Mouse (Mus musculus): Measurements from ENCODE around the gene Glp2r. TPM values are rescaled to one million over a fixed set of nuclear protein-coding genes. Genes with fewer than 3 reads are reported as not detected.

The Glp2r gene
- polyA plus RNA-seq, 1 experiment from 2014 or later: not detected

DNA sequence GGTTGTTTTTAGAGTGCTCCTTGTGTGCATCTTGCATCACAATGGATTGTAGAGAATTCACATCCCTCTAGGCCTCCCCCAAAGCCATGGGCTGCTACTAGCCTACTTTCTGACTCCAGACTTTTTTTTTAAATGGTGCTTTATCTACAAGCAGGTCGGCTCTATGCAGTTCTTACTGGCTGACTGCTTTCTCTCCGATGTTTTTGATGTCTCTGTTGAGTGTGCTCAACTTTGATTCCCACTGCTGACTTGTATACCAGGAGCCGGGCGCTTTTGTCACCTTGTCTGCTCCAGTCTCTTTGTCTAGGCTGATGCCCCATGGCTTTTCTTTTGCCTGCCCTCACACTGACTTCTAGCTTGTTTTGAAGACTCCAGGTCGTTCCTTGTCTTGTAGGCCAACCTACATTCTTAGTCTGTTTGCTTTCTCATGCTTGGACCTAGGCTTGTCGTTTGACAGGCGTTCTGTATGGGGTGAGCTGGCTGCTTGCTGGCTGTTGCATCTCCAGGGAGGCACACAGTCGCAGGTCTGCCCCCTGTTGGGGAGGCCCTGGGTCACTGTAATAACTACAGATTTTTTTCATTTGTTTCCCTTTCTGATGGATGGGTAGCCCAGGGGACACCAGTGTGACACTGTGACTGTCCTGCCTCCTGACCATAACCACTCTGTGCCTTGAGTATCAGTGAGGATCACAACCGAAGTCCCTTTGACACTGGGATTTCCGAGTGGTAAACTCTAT lies 120.8 kb downstream of the Glp2r start:
- in situ Hi-C loops (cut with MboI; ENCODE audit: low pct_unique_long_range_greater_than_20kb): loop anchor here (5.0 to 25.0 kb wide), 3 partner anchors 275 to 538 kb away; no protein-coding TSS in a partner anchor
- ChIA-PET CTCF (interaction anchor here (1.0 kb wide), 1 partner anchor 222 kb away, joined by 3 read pairs; no protein-coding TSS in a partner anchor), POLR2A (no interaction called here)
- no peak for TF ChIP-seq CTCF (IDR thresholded peaks at IDR 0.05)
- no peak for ATAC-seq
- H3K27me3 ChIP-seq: peaks cover 20% of the 10 kb centered on the region
- DNase-seq (ENCODE audit: low read depth, low spot score): no peak

DNA sequence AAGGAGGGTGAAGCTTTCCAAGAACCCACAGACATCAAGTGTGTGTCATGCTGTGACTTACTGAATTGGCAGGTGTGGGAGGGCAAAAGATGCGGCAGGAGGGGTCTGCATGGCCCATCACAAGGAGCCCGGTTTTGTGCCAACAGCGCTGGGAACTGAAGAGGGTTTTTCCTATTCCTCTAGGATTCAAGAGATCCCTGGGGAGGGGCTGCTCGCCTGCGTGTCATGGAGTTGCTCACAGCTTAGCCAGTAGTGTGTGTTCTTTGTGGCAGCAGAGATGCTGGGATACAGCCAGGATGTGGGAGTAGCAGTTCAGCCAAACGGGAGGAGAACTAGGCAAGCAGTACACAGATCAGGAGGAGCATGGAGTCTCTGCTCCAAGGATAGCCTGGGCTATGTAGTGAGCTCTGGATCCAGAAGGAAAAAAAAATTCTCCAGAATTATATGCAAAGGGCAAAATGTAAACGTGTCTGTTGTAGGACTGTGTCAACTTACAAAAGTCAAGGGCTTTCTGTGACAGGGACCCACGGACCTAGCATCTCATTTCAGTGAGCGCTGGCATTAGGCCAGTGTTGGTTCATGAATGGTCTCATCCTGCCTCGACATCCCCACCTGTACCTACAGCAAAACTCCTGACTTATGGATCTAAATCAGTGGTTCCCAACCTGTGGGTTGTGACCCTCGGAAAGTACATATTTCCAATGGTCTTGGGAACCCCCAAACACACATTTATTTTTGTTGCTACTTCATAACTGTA lies 122.1 kb downstream of the Glp2r start:
- no peak for TF ChIP-seq CTCF (IDR thresholded peaks at IDR 0.05)
- peaks cover 13% of the 10 kb centered on the region for H3K27me3 ChIP-seq
- DNase-seq (ENCODE audit: low read depth, low spot score) (no peak), ATAC-seq (no peak)
- in situ Hi-C loops (cut with MboI; ENCODE audit: low pct_unique_long_range_greater_than_20kb): loop anchor here (5.0 to 10.0 kb wide), 2 partner anchors 274 to 537 kb away; no protein-coding TSS in a partner anchor
- POLR2A ChIA-PET: no interaction called here
- CTCF ChIA-PET: no interaction called here

GRCm38 (mm10) chr11:67647745-67648144 lies 123.2 kb downstream of the Glp2r start:
- DNase-seq (ENCODE audit: low read depth, low spot score) (no peak), ATAC-seq (peak; percentile 60)
- peak; percentile 88 for TF ChIP-seq CTCF (IDR thresholded peaks at IDR 0.05)
- peaks cover 12% of the 10 kb centered on the region for H3K27me3 ChIP-seq
- CTCF ChIA-PET: no interaction called here
- in situ Hi-C loops (cut with MboI; ENCODE audit: low pct_unique_long_range_greater_than_20kb): loop anchor here (5.0 to 10.0 kb wide), 2 partner anchors 273 to 535 kb away; no protein-coding TSS in a partner anchor
- POLR2A ChIA-PET: no interaction called here

- in situ Hi-C loops (cut with MboI; ENCODE audit: low pct_unique_long_range_greater_than_20kb): loop anchor here (5.0 to 10.0 kb wide), 2 partner anchors 270 to 532 kb away; no protein-coding TSS in a partner anchor
- POLR2A ChIA-PET: no interaction called here
Observed at GRCm38 (mm10) chr11:67644632-67645149, 126.3 kb downstream of the Glp2r start.

DNA sequence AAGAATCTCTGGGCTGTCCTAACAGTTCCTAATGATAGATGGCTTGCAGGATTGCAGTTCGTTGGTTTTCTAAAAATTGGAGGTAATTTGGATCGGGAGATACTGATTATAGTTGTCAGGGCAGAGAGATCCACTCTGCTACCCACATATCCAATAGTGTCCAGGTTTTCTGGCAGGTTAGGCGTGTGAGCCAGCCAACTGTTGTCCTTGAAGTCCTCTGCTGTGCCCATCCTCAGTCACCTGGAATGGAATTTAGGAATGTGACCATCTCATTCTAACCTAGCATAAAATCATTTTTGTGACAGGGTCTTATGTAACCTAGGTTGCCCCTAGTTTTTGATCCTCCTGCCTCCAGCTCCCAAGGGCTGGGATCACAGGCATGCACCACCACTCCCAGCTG lies 127.5 kb downstream of the Glp2r start:
- ChIA-PET CTCF (no interaction called here), POLR2A (no interaction called here)
- in situ Hi-C loops (cut with MboI; ENCODE audit: low pct_unique_long_range_greater_than_20kb): loop anchor here (10.0 kb wide), 1 partner anchor 269 kb away; no protein-coding TSS in a partner anchor
- DNase-seq (ENCODE audit: low read depth, low spot score): no peak
- no peaks in the 10 kb centered on the region for H3K27me3 ChIP-seq
- TF ChIP-seq CTCF (IDR thresholded peaks at IDR 0.05): no peak
- no peak for ATAC-seq

More at GRCm38 (mm10) chr11:67644632-67645149, 126.3 kb downstream of the Glp2r start:
- ATAC-seq (no peak), DNase-seq (ENCODE audit: low read depth, low spot score) (no peak)
- H3K27me3 ChIP-seq: peaks cover 4% of the 10 kb centered on the region
- CTCF ChIA-PET: no interaction called here
- TF ChIP-seq CTCF (IDR thresholded peaks at IDR 0.05): no peak

GRCm38 (mm10) chr11:67642835-67643234 lies 128.1 kb downstream of the Glp2r start:
- in situ Hi-C loops (cut with MboI; ENCODE audit: low pct_unique_long_range_greater_than_20kb): loop anchor here (10.0 kb wide), 1 partner anchor 268 kb away; no protein-coding TSS in a partner anchor
- DNase-seq (ENCODE audit: low read depth, low spot score) (no peak), ATAC-seq (no peak)
- ChIA-PET CTCF (no interaction called here), POLR2A (no interaction called here)
- TF ChIP-seq CTCF (IDR thresholded peaks at IDR 0.05): no peak
- no peaks in the 10 kb centered on the region for H3K27me3 ChIP-seq

GRCm38 (mm10) chr11:67642421-67642820 lies 128.5 kb downstream of the Glp2r start:
- ChIA-PET CTCF (no interaction called here), POLR2A (no interaction called here)
- no peak for ATAC-seq
- in situ Hi-C loops (cut with MboI; ENCODE audit: low pct_unique_long_range_greater_than_20kb): loop anchor here (10.0 kb wide), 1 partner anchor 268 kb away; no protein-coding TSS in a partner anchor
- H3K27me3 ChIP-seq: no peaks in the 10 kb centered on the region
- TF ChIP-seq CTCF (IDR thresholded peaks at IDR 0.05): no peak
- no peak for DNase-seq (ENCODE audit: low read depth, low spot score)

GRCm38 (mm10) chr11:67640299-67640698 lies 130.7 kb downstream of the Glp2r start:
- no peak for ATAC-seq
- DNase-seq (ENCODE audit: low read depth, low spot score): no peak
- in situ Hi-C loops (cut with MboI; ENCODE audit: low pct_unique_long_range_greater_than_20kb): loop anchor here (10.0 kb wide), 1 partner anchor 265 kb away; no protein-coding TSS in a partner anchor
- no peaks in the 10 kb centered on the region for H3K27me3 ChIP-seq
- TF ChIP-seq CTCF (IDR thresholded peaks at IDR 0.05): no peak
- ChIA-PET CTCF (no interaction called here), POLR2A (no interaction called here)

DNA sequence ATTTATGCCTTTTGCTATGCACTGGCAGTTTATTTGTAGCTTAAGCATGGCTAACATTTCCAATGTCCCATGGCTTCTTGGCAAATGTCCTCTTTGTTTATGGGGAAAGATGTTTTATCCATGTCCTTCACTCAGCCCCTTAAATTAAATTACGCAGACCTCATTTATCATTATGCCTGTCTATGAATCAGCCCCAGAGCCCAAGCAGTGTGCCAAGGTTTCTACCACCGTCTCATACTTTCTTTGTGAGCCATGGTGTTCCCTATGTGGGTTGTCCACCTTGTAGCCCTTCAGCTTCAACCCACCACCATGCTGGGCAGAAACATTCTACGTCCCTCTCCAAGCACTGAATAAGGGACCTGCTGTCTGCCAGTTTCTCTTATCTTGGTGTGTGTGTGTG lies 132.6 kb downstream of the Glp2r start:
- CTCF ChIA-PET: no interaction called here
- ATAC-seq (no peak), DNase-seq (ENCODE audit: low read depth, low spot score) (no peak)
- no peak for TF ChIP-seq CTCF (IDR thresholded peaks at IDR 0.05)
- no peaks in the 10 kb centered on the region for H3K27me3 ChIP-seq
- in situ Hi-C loops (cut with MboI; ENCODE audit: low pct_unique_long_range_greater_than_20kb): no loop called here
- POLR2A ChIA-PET: no interaction called here

GRCm38 (mm10) chr11:67636905-67637586 lies 133.9 kb downstream of the Glp2r start:
- POLR2A ChIA-PET: no interaction called here
- CTCF ChIA-PET: no interaction called here
- in situ Hi-C loops (cut with MboI; ENCODE audit: low pct_unique_long_range_greater_than_20kb): no loop called here
- ATAC-seq (no peak), DNase-seq (ENCODE audit: low read depth, low spot score) (no peak)
- H3K27me3 ChIP-seq: no peaks in the 10 kb centered on the region
- TF ChIP-seq CTCF (IDR thresholded peaks at IDR 0.05): no peak
